Mouse (Mus musculus) urinary bladder, postnatal 25 days (tissue): Measurements from ENCODE around the gene Btbd9.

Source experiments
- DNase-seq: peaks from one replicate; pipeline ENCODE4 v3.0.0; 2022; ENCODE audit warnings: low spot score

Btbd9 gene

DNA sequence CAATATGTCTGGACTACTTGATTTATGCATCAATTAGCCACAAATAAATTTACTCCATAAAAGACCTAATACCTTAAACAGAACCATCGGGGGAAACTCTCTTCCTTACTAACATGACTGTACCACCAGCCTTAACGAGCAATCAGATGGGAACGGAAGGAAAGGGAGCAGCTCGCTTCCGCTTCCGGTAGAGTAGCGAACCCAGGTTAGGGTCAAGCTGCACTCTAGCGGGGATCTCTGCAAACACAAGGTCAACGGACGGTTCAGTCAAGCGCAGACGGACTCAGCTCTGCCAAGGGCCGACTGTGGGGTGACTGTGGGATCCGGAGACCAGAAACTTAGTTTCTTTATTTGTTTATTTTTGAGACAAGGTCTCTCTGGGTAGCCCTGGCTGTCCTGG is 25.9 kb upstream of the Btbd9 start:
- no peak for DNase-seq

DNA sequence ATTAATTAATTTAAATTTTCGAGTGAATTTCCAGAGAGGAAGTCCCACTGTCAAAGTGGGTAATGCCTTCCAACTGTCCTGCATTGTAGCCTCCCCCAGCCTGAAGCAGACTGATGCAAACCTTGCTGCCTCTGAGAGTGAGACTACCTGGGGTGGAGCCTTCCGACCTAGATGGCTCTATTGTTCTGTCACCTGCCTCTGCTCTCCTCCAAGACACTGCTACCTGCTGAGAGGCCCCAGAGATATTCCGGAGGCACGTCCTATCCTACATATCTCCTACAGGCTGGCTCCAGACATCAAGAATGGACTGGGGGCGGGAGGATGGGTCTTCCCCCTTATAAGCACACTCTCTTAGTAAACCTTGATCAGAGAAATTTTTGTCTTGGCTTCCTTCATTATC is 22.0 kb upstream of the Btbd9 start:
- no peak for DNase-seq

DNA sequence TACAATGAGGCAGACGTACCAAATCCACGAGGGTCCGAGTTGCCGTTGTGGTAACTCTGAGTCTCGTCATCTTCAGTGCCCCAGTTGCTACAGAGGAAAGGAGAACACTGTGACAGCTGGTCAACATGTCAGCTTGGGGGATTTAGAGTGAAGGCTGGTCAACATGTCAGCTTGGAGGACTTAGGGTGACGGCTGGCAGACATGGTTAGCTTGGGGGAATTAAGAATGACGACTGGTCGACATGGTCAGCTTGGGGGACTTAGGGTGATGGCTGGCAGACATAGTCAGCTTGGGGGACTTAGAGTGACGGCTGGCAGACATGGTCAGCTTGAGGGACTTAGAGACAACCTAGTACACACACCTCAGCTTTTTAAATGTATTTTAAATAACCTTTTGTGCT is 21.5 kb upstream of the Btbd9 start:
- DNase-seq: no peak

DNA sequence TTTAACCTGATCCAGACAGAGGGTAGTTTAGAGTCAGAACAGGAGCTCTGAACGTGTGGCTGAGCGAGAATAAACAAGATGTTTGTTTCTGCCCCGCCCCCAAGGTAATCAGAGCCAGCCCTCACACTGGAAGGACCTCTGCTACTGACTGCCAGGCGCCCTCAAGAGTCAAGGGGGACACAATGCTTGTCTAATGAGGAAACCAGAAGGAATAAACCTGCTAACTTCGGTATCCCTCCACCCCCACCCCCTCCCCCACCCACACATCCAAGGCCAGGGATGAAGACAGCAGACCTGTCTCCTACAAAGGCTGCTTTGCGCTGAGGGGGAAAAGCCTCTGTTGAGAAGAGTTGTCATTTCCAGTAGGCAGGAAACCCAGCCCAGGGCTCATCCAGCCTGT is 18.6 kb upstream of the Btbd9 start:
- no peak for DNase-seq

DNA sequence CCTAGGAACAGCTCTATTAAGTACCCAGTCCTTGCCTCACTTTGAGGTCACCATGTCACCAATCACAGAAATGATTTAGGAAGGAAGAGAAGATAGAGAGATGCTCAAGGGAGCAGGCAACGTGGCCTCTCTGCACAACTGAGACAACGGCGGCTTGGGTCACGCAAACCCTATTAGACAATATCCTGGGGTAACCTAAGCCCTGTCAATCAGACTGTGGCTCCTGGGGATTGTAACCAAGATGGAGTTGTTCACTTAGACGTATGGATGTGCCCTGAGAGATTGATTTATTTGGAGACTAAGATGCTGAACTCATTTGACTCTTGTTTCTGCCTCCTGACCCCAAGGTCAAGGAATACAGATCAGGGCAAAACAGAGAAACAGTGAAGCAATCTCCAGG is 18.1 kb upstream of the Btbd9 start:
- DNase-seq: no peak

DNA sequence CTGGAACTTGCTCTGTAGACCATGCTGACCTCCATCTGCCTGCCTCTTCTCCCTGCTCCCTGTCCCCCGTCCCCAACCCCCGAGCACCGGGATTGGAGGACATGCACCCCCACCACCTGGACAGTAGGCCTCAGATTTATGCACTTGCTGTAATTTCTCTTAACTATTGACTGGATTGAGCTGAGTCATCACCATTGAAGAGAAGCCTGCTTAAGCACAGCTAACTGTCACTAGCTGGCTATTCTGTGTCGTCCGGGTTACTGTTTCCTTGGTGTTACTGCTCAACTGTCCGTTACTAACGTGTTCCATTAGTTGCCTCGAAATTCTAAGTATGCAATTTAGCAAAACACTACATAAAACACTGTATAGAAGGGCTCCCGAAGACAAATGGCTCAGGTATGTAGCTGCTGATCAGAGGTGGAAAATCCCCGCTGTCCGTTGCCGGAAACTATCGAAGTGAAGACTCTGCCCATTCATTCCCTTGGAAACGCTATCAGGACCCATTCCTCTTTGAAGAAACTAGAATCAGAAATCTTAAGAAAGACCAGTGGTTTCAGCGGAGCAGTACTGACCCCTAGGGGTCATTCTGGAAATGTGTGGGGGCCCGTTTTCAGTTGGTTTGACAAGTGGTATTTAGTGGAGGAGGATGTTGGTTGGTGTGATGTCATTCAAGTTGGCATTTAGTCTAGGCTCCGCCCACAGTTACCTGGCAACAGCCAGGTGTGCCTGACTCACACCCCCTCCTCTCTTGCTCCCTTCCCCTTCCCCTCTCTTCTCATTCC is 14.3 kb upstream of the Btbd9 start:
- DNase-seq: peak; percentile 43

DNA sequence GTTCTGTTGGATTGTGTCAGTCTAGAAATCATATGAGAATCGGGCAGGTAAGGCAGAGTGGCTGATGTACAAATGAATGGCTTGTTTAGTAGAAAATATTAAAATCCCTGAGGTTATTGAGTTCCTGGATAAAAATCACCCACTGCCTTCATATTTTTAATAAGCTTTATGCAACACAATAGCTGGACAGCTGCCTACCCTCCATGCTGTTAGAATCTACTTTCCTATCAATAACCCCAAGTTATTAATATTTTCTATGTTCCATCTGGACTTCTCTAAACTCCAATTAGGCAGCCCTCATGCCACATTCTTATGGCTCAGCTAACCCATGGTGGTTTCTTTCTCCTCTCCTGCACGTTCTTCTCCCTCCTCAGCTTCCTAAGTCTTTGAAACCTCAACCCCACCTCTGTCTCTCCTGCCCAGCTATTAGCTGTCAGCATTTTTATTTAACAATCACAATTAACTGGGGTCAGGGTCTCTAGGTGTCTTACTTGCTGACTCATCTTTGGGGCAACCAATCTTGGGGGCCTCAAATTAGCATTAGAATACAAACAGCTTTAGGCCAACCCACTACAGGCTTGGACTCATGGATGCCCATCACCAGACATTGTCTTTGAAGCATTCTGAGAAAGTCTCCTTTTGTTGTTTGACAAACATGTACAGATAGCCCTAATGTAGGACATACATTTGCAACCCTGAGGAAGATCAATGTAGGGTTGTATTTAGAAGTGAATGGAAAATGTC is 7.1 kb upstream of the Btbd9 start:
- no peak for DNase-seq

DNA sequence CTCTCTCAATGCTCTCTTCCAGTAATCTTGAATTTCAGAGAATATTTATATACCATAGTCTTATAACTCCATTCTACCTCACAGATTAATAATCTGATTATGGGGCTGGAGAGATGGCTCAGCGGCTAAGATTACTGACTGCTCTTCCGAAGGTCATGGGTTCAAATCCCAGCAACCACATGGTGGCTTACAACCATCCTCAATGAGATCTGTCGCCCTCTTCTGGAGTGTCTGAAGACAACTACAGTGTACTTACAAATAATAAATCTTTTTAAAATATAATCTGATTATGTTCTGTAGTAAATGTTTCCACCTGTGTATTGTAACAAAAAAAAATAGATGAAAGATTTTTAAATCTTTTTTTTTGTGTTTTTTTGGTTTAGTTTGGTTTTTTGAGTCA is 6.0 kb upstream of the Btbd9 start:
- DNase-seq: no peak

DNA sequence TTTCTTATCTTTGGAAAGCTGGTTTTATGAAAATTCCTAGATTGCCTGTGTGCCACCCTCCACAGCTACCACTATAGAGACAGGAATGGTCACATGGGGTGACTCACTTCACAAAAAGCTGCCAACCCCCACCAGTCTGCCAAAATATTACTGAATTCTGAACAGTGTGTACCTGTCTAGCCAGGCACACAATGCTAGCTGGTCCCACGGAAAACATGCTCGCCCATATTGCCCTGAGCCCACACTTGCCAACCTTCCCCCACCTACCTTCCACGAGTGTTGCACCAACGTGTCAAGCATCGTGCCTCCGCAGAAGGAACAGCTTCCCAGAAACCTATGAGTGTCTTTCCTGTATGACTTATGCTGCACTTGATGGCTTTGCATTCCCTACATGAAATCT is 4.9 kb upstream of the Btbd9 start:
- DNase-seq: no peak

DNA sequence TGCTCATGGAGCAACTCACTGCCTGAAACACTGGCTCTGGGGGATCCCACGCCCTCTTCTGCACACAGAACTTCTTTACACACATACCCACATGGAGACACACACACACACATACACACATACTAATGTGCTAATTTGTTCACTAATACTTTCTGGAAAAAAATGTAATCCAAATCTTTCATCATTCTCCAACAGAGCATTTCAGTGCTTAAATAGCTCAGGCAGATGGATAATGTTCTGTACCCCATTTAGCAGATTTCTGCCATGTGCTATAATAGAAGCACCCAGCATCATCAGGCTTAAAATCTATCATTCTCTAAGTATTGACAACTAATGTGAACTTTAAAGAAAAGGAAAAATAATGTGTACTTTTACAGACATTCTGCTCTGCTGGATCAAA is 4.5 kb upstream of the Btbd9 start:
- DNase-seq: no peak

DNA sequence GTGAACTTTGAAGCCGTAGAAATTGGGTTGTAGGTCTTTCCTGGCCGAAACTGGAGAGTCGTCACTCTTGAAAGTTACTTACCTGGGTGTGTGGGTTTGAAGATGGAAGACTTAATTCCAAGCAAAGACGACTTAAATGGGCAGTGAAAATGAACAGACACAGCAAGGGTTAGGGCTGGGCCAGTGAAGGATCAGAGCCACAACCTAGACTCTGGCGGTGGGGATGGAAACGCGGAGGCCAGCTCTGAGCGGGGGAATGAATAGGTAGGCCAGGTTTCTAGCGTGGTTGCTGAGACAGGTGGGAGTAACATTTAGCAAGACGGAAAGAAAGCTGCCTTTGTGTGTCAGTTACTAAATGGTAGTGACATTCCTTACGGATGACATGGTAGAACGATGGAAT is 658 bp upstream of the Btbd9 start:
- DNase-seq: no peak

DNA sequence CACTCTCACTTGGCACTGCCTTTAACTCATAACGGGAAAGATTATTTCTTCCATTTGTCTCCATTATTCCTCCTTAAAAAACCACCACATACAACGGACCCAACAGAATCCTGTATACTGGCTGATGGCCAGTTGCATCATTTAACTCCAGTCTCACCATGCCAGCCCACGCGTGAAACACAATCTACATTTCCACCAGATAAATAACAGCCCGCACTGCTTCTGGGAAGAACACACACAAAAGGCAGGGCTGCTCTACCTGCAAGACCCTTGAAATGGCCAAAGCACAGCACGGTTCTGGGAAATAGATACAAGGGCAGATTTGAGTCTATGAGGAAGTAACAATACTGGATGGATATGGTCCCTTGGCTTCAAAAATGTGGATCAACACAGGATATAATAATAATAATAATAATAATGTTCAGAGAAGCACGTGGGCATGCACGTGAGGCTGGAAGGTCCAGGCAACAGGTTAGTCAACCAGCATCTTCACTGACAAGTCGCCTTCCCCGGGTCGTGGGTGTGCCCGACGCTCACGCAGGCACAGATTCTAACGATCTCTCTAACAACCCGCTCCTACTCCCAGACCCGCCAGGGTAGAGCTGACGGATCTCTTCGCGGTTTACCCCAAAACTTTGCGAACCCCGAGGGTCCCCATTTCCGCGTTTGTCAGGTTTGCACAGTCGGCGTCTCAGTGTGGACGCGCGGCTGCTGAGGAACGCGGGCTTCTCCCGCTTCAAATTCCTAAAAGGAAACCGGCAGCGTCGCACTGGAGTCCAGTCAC is 975 bp downstream of the Btbd9 start:
- peak; percentile 63 for DNase-seq

DNA sequence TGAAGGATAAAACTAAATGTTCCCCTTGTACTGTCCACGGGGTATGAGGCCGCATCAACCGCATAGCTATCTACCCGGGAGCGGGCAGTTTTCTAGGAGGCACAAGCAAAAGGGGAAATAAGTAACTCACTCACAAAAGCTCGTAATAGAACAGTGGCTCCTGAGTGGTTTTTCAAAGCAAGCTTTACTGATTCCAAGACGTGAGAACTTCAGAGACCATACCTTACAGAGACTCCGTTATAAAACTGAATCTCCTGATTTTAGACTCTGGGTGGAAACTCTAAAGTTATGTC is 1.6 kb downstream of the Btbd9 start:
- DNase-seq: no peak

DNA sequence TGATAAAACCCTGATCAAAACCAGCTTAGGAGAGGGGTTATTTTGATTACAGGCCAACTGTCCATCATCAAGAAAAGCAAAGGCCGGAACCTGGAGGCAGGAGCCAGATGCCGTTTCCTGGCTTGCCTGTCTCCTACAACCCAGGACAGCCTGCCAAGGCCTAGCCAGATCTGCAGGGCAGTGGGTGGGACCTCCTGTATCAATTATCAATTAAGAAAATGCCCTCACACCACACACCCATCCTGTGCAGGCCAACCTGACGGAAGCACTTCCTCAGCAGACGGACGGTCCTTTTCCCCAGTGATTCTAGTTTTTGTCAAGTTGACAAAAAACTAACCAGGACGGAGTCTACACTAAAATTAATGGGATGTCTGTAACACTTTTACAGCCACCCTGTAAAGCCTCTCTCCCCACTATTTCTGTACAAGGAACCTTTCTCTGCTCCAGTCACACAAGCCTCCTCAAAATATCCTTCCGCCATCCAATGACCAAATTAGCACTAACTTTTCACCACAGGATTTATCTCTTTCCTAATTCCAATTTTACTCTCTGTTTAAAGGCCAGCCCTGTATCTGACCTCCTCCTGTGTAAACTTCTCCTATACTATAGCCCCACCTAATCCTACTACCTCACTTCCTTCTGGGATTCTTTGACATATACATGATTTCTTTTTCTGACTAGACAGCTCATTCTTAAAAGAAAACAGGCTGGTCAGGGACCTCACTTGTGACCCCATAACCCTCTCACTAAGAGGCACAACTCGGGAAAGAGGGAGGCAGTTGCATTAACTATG is 2.1 kb downstream of the Btbd9 start:
- DNase-seq: no peak

DNA sequence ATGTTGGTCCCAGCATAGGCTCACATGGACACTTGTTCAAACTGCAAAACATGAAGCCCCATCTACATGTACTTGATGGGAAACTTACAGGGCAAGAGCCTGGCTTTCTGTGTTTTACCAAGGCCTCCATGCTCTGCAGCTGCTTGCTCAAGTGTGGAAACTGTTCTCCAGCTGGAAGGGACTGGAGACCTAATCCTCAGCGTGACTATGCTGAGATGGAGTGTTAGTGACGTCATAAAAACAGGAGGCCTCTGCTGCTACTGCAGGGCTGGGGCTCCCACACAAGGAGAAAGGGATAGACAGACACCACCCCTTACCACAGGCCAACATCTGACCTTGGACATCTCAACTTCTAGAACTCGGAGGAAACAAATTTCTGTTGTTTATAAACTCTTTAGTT is 5.3 kb downstream of the Btbd9 start:
- no peak for DNase-seq

DNA sequence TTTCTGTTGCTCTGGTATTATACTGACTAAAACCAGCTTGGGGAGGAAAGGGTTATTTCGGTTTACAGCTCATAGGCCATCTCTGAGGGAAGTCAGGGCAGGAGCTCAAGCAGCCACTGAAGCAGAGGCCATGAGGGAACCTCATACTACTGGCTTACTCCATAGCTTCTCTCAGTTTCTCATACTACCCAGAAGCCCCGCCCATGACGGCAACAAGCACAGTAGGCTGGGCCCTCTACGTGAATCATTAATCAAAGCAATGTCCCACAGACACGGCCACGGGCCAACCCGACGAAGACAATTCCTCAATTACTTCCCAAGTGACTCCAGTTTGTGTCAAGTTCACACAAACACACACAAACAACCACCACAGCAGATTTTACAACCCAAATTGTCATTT is 6.1 kb downstream of the Btbd9 start:
- peak; percentile 31 for DNase-seq

DNA sequence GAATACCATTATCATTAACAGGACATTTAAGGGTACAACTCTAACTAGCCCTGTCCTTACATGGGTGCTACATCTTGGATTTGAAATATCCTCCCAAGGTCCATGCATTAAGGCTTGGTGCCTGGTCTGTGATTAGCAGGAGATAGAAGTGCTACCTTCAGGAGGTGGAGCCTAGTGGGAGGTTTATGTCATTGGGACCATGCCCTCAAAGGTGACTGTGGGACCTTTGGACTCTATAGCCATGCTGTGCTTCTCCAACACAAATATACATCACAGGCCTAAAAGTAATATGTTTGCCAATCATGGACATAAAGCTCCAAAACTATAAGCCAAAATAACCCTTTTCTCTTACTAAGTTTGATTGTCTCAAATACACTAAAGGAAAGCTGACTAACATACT is 7.8 kb downstream of the Btbd9 start:
- no peak for DNase-seq

DNA sequence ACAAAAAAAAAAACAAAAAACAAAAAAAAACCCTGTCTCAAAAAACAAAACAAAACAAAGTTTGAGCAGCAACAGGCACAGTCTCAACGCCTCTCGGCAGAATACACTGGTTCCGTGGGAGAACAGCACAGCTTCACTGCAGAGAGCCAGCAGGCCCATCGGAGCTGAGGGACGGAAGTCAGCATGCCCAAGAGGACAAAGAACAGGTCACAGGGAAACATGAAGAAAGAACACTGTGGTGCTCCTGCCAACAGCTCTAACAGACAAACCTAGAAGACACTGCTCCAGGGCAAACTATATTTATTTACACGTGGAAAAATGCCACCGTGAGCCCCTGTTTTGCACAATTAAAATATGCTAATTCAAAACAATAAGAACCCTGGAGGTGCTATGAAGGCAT is 11.3 kb downstream of the Btbd9 start:
- DNase-seq: no peak

DNA sequence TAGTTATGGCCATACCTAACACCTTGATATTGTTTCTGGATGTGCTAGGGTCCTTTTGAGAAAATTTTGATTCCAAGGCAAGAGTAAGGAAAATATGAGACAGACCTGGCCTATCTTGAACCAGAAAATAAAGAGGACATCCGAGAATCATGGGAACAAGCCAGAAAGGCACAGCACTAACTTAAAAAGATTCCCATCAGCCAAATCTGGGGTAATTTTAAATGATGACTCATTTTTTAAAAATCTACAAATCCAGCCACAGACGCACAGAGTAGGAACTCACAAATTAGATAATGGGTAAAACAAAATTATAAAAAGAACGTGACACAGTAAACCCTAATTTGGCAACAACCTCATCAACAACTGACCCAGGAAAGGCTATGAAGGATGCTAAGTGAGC is 11.9 kb downstream of the Btbd9 start:
- no peak for DNase-seq

DNA sequence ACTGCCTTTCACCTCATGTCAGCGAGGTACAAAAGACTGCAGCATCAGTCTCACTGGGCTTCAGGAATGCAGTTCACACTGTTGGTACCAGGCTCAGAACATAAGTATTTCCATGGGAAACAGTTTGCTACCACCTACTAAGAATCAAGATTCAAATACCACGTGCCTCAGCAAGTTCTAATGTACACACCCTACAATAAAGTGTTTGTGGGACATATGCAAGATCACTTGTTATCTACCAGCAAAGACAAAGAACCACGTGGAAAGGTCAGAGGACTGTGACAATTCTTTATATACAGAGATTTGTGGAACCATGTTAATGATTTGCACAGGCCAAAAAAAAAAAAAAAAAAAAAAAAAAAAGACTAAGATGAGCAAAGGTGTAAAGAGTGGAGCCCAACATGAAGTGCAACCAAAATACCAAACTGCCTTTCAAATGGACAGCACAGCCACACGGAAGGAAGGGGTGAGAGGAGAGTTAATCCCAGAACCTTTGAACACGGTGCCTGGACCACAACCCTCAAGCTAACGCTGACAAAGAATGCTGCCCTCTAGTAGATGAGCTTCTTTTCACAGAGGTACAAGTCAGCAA is 12.7 kb downstream of the Btbd9 start:
- DNase-seq: no peak

DNA sequence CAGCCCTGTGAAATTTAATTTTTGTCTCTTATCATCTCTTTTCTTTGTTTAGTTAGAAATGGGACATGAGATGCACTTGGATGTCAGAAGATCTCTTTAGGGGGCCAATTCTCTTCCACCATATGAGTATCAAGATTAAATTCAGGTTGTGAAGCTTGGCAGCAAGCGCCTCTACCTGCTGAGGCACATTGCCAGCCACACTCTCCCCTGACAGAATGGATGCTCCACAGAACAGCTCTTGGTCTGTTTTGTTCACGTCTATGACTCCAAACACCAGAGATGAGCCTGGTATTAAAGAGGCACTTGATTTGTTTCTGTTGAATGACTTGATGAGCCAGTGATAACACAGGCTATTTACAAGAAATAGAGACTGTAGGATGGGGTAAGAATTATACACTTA is 13.5 kb downstream of the Btbd9 start:
- no peak for DNase-seq

DNA sequence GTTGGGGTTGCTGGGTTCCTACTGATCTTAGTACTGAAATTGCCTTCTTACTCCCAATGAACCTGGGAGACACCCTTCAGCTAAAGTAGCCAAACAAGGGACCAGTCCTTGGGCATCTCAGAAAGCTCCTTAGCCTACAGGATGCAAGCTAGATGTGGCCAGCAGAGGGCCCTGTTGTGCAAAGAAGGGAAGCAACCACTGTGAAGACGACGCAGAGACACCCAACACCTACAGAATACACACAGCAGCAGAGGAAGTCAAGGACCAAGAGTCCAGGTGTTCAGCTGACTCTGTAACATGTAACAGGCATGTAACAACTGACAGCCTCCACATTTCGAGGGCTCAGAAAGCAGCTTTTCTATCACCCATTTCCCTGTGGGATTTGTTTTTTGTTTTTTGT is 16.8 kb downstream of the Btbd9 start:
- peak; percentile 52 for DNase-seq
